Mouse (Mus musculus) liver, adult 2 months (tissue): ENCODE data around the gene Cela1.

Source experiments
- CTCF ChIP-seq: fragments of 200-500 bp; IDR thresholded peaks from 2 replicates; pipeline ENCODE4 v1.5.1; 2011; ENCODE audit warnings: low read depth, low read length, control low read depth
- POLR2A ChIP-seq: fragments of 200-500 bp; IDR thresholded peaks from 2 replicates; pipeline ENCODE4 v1.6.1; 2011; ENCODE audit warnings: low read length, control low read depth; ENCODE audit not compliant: insufficient read depth; ENCODE audit errors: extremely low read depth

- TF ChIP-seq CTCF (no peak), POLR2A (no peak)
Measured at GRCm38 (mm10) chr15:100627774-100628370, 59.8 kb downstream of the Cela1 start.
